Mouse (Mus musculus): ENCODE results near the gene B130006D01Rik. TPM values are rescaled to one million over a fixed set of nuclear protein-coding genes. Genes with fewer than 3 reads are reported as not detected.
A peak's percentile ranks its signal among the peaks of the same experiment; 100 is the strongest.

B130006D01Rik gene
- 0.39 and 1.1 TPM in 2 replicates for polyA plus RNA-seq (2014; fragmentation: Nextera tagmentation; extraction: Ambion mirVana)

- WGBS, result 93% methylated on average over 5 of the region's 5 CpGs
- ATAC-seq (ENCODE audit: low FRiP score), result no peak
Measured at GRCm38 (mm10) chr11:95723287-95723686, at the start of gene B130006D01Rik. TSS of gene B130006D01Rik (plus strand) at chr11:95723587.

GRCm38 (mm10) chr11:95675498-95675897 is 47.9 kb upstream of the B130006D01Rik start:
- H3K27me3 ChIP-seq (ENCODE audit: control insufficient read depth, insufficient read depth, low read length), result no peaks in the 10 kb centered on the region
- ATAC-seq (ENCODE audit: low FRiP score), result no peak
- 87% methylated on average over 14 of the region's 14 CpGs for WGBS

More at GRCm38 (mm10) chr11:95723287-95723686, at the start of gene B130006D01Rik:
- H3K4me2 ChIP-seq, result no peak within 1 kb of the TSS
- H3K4me3 ChIP-seq (ENCODE audit: low read depth, low read length), result no peak within 1 kb of the TSS
- no peak within 1 kb of the TSS for H3K27ac ChIP-seq (ENCODE audit: low read depth, low read length)
- no peak within 1 kb of the TSS for H3K9ac ChIP-seq (ENCODE audit: low read length)
- DNase-seq (ENCODE audit: low spot score, missing footprints), result no peak
- no peaks in the 10 kb centered on the region for H3K36me3 ChIP-seq (ENCODE audit: control insufficient read depth, insufficient read depth, low read length)
- H3K4me1 ChIP-seq (ENCODE audit: control insufficient read depth, insufficient read depth, low read length), result no peaks in the 10 kb centered on the region
- no peaks in the 10 kb centered on the region for H3K9me3 ChIP-seq (ENCODE audit: control insufficient read depth, low read length)
- H3K27me3 ChIP-seq (ENCODE audit: control insufficient read depth, insufficient read depth, low read length), result no peaks in the 10 kb centered on the region

DNA sequence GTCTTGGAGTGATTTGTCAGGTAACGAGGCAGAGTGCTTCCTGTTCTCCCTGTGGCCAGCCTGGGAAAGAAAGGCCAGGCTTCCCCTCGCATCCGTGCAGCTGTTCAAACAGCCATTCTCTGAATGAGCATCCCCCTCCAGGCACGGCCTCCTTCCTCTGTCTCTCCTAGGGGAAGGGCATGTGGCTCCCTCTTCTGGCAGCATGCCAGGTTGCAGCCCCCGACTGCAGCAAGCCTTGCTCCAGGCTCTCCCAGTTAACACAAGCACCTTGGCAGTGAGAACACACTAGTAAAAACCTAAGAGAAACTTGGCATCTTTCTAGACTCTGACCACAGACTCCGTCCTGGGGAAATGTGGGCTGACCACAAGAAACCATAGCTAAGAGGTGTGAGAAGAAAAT is 47.1 kb upstream of the B130006D01Rik start:
- Histone ChIP-seq H3K4me3 (ENCODE audit: low read depth, low read length) (no peak overlapping the region), H3K9me3 (ENCODE audit: control insufficient read depth, low read length) (no peaks in the 10 kb centered on the region), H3K4me2 (no peak overlapping the region), H3K36me3 (ENCODE audit: control insufficient read depth, insufficient read depth, low read length) (peaks cover 9% of the 10 kb centered on the region; the same call in 1 of the 2 replicates), H3K4me1 (ENCODE audit: control insufficient read depth, insufficient read depth, low read length) (no peaks in the 10 kb centered on the region), H3K9ac (ENCODE audit: low read length) (peak overlapping the region; percentile 33; the same call in 1 of the 2 replicates), H3K27ac (ENCODE audit: low read depth, low read length) (peak overlapping the region; percentile 44; the same call in 1 of the 2 replicates), H3K27me3 (ENCODE audit: control insufficient read depth, insufficient read depth, low read length) (no peaks in the 10 kb centered on the region)
- 22% methylated on average over 6 of the region's 6 CpGs for WGBS
- peak; percentile 75; the same call in 1 of the 2 replicates for ATAC-seq (ENCODE audit: low FRiP score)
- DNase-seq (ENCODE audit: low spot score, missing footprints), result peak; percentile 98

More at GRCm38 (mm10) chr11:95675498-95675897, 47.9 kb upstream of the B130006D01Rik start:
- no peak overlapping the region for H3K9ac ChIP-seq (ENCODE audit: low read length)
- H3K4me1 ChIP-seq (ENCODE audit: control insufficient read depth, insufficient read depth, low read length), result no peaks in the 10 kb centered on the region
- H3K4me3 ChIP-seq (ENCODE audit: low read depth, low read length), result no peak overlapping the region
- peaks cover 9% of the 10 kb centered on the region for H3K36me3 ChIP-seq (ENCODE audit: control insufficient read depth, insufficient read depth, low read length)
- H3K9me3 ChIP-seq (ENCODE audit: control insufficient read depth, low read length), result no peaks in the 10 kb centered on the region
- H3K27ac ChIP-seq (ENCODE audit: low read depth, low read length), result no peak overlapping the region
- no peak for DNase-seq (ENCODE audit: low spot score, missing footprints)
- H3K4me2 ChIP-seq, result no peak overlapping the region

- ATAC-seq (ENCODE audit: low FRiP score) (no peak), DNase-seq (ENCODE audit: low spot score, missing footprints) (no peak)
- Histone ChIP-seq H3K9ac (ENCODE audit: low read length) (no peak overlapping the region), H3K4me3 (ENCODE audit: low read depth, low read length) (no peak overlapping the region), H3K27ac (ENCODE audit: low read depth, low read length) (no peak overlapping the region), H3K27me3 (ENCODE audit: control insufficient read depth, insufficient read depth, low read length) (no peaks in the 10 kb centered on the region), H3K4me1 (ENCODE audit: control insufficient read depth, insufficient read depth, low read length) (no peaks in the 10 kb centered on the region), H3K4me2 (no peak overlapping the region), H3K9me3 (ENCODE audit: control insufficient read depth, low read length) (no peaks in the 10 kb centered on the region), H3K36me3 (ENCODE audit: control insufficient read depth, insufficient read depth, low read length) (peaks cover 7% of the 10 kb centered on the region)
- 89% methylated on average over 14 of the region's 14 CpGs for WGBS
Measured at GRCm38 (mm10) chr11:95677925-95678701, 45.3 kb upstream of the B130006D01Rik start.

GRCm38 (mm10) chr11:95681995-95682601 is 41.3 kb upstream of the B130006D01Rik start:
- Histone ChIP-seq H3K4me1 (ENCODE audit: control insufficient read depth, insufficient read depth, low read length) (no peaks in the 10 kb centered on the region), H3K4me3 (ENCODE audit: low read depth, low read length) (no peak overlapping the region)
- DNase-seq (ENCODE audit: low spot score, missing footprints), result no peak

GRCm38 (mm10) chr11:95682946-95683345 is 40.4 kb upstream of the B130006D01Rik start:
- Histone ChIP-seq H3K36me3 (ENCODE audit: control insufficient read depth, insufficient read depth, low read length) (peaks cover 2% of the 10 kb centered on the region), H3K27ac (ENCODE audit: low read depth, low read length) (no peak overlapping the region)
- 93% methylated on average over 3 of the region's 3 CpGs for WGBS

More at GRCm38 (mm10) chr11:95681995-95682601, 41.3 kb upstream of the B130006D01Rik start:
- H3K36me3 ChIP-seq (ENCODE audit: control insufficient read depth, insufficient read depth, low read length), result peaks cover 7% of the 10 kb centered on the region
- ATAC-seq (ENCODE audit: low FRiP score), result no peak
- no peaks in the 10 kb centered on the region for H3K9me3 ChIP-seq (ENCODE audit: control insufficient read depth, low read length)
- 84% methylated on average over 9 of the region's 9 CpGs for WGBS
- no peak overlapping the region for H3K27ac ChIP-seq (ENCODE audit: low read depth, low read length)
- H3K9ac ChIP-seq (ENCODE audit: low read length), result no peak overlapping the region
- no peaks in the 10 kb centered on the region for H3K27me3 ChIP-seq (ENCODE audit: control insufficient read depth, insufficient read depth, low read length)
- no peak overlapping the region for H3K4me2 ChIP-seq

GRCm38 (mm10) chr11:95686031-95686430 is 37.4 kb upstream of the B130006D01Rik start:
- WGBS, result 4% methylated on average over 4 of the region's 4 CpGs
- DNase-seq (ENCODE audit: low spot score, missing footprints) (peak; percentile 97), ATAC-seq (ENCODE audit: low FRiP score) (no peak)
- Histone ChIP-seq H3K27me3 (ENCODE audit: control insufficient read depth, insufficient read depth, low read length) (no peaks in the 10 kb centered on the region), H3K4me2 (no peak overlapping the region), H3K36me3 (ENCODE audit: control insufficient read depth, insufficient read depth, low read length) (no peaks in the 10 kb centered on the region; the same call in 1 of the 2 replicates), H3K4me1 (ENCODE audit: control insufficient read depth, insufficient read depth, low read length) (no peaks in the 10 kb centered on the region), H3K9me3 (ENCODE audit: control insufficient read depth, low read length) (no peaks in the 10 kb centered on the region), H3K9ac (ENCODE audit: low read length) (no peak overlapping the region), H3K27ac (ENCODE audit: low read depth, low read length) (no peak overlapping the region), H3K4me3 (ENCODE audit: low read depth, low read length) (no peak overlapping the region)

More at GRCm38 (mm10) chr11:95682946-95683345, 40.4 kb upstream of the B130006D01Rik start:
- H3K9me3 ChIP-seq (ENCODE audit: control insufficient read depth, low read length), result no peaks in the 10 kb centered on the region
- ATAC-seq (ENCODE audit: low FRiP score) (no peak), DNase-seq (ENCODE audit: low spot score, missing footprints) (no peak)
- no peak overlapping the region for H3K9ac ChIP-seq (ENCODE audit: low read length)
- H3K4me2 ChIP-seq, result no peak overlapping the region
- no peak overlapping the region for H3K4me3 ChIP-seq (ENCODE audit: low read depth, low read length)
- H3K27me3 ChIP-seq (ENCODE audit: control insufficient read depth, insufficient read depth, low read length), result no peaks in the 10 kb centered on the region
- no peaks in the 10 kb centered on the region for H3K4me1 ChIP-seq (ENCODE audit: control insufficient read depth, insufficient read depth, low read length)

DNA sequence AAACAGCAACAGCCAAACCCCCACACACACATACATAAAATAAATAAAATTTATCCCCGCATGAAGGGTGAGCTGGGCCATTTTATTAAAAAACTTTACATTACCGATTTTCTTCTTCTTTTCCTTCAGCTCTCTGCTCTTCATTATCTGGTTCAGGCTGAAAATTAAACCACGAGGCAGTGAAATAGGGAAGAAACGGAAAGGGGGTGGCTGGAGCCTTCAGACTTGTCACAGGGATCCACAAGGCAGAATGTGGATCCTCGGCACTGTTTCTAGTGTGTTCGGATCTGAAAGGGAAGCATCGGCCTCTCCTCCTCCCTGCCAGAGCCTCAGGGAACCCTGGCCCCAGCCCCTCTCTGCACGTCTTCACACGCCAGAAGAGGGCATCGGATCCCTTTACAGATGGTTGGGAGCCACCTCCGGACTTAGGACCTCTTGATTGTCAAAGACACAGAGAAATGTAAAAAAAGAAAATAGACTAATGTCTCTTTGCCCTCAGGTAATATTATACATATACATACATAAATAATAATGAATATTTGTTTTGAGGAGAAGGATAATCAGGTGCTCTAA is 36.2 kb upstream of the B130006D01Rik start:
- Histone ChIP-seq H3K4me1 (ENCODE audit: control insufficient read depth, insufficient read depth, low read length) (no peaks in the 10 kb centered on the region), H3K9ac (ENCODE audit: low read length) (no peak overlapping the region), H3K27ac (ENCODE audit: low read depth, low read length) (no peak overlapping the region), H3K4me2 (no peak overlapping the region), H3K36me3 (ENCODE audit: control insufficient read depth, insufficient read depth, low read length) (no peaks in the 10 kb centered on the region), H3K27me3 (ENCODE audit: control insufficient read depth, insufficient read depth, low read length) (no peaks in the 10 kb centered on the region), H3K4me3 (ENCODE audit: low read depth, low read length) (no peak overlapping the region), H3K9me3 (ENCODE audit: control insufficient read depth, low read length) (no peaks in the 10 kb centered on the region)
- DNase-seq (ENCODE audit: low spot score, missing footprints) (no peak), ATAC-seq (ENCODE audit: low FRiP score) (no peak)
- WGBS, result 44% methylated on average over 11 of the region's 11 CpGs

GRCm38 (mm10) chr11:95688515-95688914 is 34.9 kb upstream of the B130006D01Rik start:
- Histone ChIP-seq H3K27me3 (ENCODE audit: control insufficient read depth, insufficient read depth, low read length) (no peaks in the 10 kb centered on the region), H3K27ac (ENCODE audit: low read depth, low read length) (no peak overlapping the region), H3K4me1 (ENCODE audit: control insufficient read depth, insufficient read depth, low read length) (no peaks in the 10 kb centered on the region), H3K36me3 (ENCODE audit: control insufficient read depth, insufficient read depth, low read length) (no peaks in the 10 kb centered on the region), H3K4me3 (ENCODE audit: low read depth, low read length) (no peak overlapping the region), H3K9ac (ENCODE audit: low read length) (0 out of 2 replicates have a peak overlapping the region, but pooled peaks have one; percentile 5), H3K4me2 (no peak overlapping the region), H3K9me3 (ENCODE audit: control insufficient read depth, low read length) (no peaks in the 10 kb centered on the region)
- no peak for DNase-seq (ENCODE audit: low spot score, missing footprints)
- 84% methylated on average over 6 of the region's 6 CpGs for WGBS
- no peak for ATAC-seq (ENCODE audit: low FRiP score)
